Mouse (Mus musculus) small intestine, adult 2 months (tissue): Measurements from ENCODE around the gene Six5.

Source experiments
- CTCF ChIP-seq: fragments of 200-500 bp; IDR thresholded peaks from 2 replicates; pipeline ENCODE4 v1.5.1; 2012; ENCODE audit warnings: low read depth, mild to moderate bottlenecking, control low read depth, inconsistent platforms, low read length, moderate library complexity, mixed read lengths; ENCODE audit not compliant: insufficient replicate concordance, insufficient read length; ENCODE audit errors: extremely low read depth
- POLR2A ChIP-seq: fragments of 200-500 bp; IDR thresholded peaks from 2 replicates; pipeline ENCODE4 v1.6.1; 2012; ENCODE audit warnings: low read depth, mild to moderate bottlenecking, control low read depth, inconsistent platforms, low read length, moderate library complexity

GRCm38 (mm10) chr7:19085495-19085894, 8.9 kb upstream of the Six5 start:
- TF ChIP-seq POLR2A, result no peak
- TF ChIP-seq CTCF, result no peak
